Comparison of ENCODE assay signal across 8 mouse cellular contexts in genomic region chr7:44590402-44591347, GRCm38 (mm10). TPM values are rescaled to one million over a fixed set of nuclear protein-coding genes. Genes with fewer than 3 reads are reported as not detected.
A peak's percentile ranks its signal among the peaks of the same experiment; 100 is the strongest.
DNase-seq lines count a peak whose midpoint lies in the region; ATAC-seq lines count a peak whose summit lies in the region.

TSS of gene Kcnc3 (plus strand) at chr7:44590664.

- H3K27me3 ChIP-seq in intestine, embryonic 14.5 days (replicated peaks; ENCODE audit: control insufficient read depth, insufficient read depth, low read length): peaks cover 78% of the 10 kb centered on the region
- H3K27me3 ChIP-seq in megakaryocyte, embryonic 14.5 days (replicated peaks): peaks cover 95% of the 10 kb centered on the region

- ATAC-seq in intestine, embryonic 14.5 days (replicated peaks; ENCODE audit: low FRiP score, low TSS enrichment, low read depth): peak; percentile 89

- no peaks in the 10 kb centered on the region for H3K9me3 ChIP-seq in intestine, embryonic 14.5 days (ENCODE audit: control insufficient read depth, low read length)
- peaks cover 9% of the 10 kb centered on the region for H3K9me3 ChIP-seq in megakaryocyte, embryonic 14.5 days

- H3K4me3 ChIP-seq in intestine, embryonic 14.5 days (ENCODE audit: low read depth, low read length): peak within 1 kb of the TSS; percentile 47
- peak within 1 kb of the TSS; percentile 91 for H3K4me3 ChIP-seq in megakaryocyte, embryonic 14.5 days (replicated peaks)

- under 1% methylated on average over 79 of the region's 80 CpGs for WGBS in intestine, embryonic 14.5 days

- DNase-seq in adrenal gland, adult 8-10 months: peak; percentile 88
- peak; percentile 89 for DNase-seq in embryo, embryonic 11.5 days (ENCODE audit: low read depth, low spot score)
- DNase-seq in gastrocnemius, postnatal 25 days: peak; percentile 91
- peak; percentile 92 for DNase-seq in intestine, embryonic 14.5 days (ENCODE audit: low spot score)
- peak; percentile 95 for DNase-seq in left cerebral cortex, adult 9 months (ENCODE audit: low spot score in 2 of 2)
- DNase-seq in right cerebral cortex, adult 18-20 months: peak; percentile 97
- peak; percentile 61 to 78 for DNase-seq in urinary bladder, adult 18-20 months (ENCODE audit: low spot score in 2 of 2)

- H3K36me3 ChIP-seq in intestine, embryonic 14.5 days (ENCODE audit: control insufficient read depth, insufficient read depth, low read length): no peaks in the 10 kb centered on the region
- H3K36me3 ChIP-seq in megakaryocyte, embryonic 14.5 days (replicated peaks; ENCODE audit: low read length): no peaks in the 10 kb centered on the region

- peak within 1 kb of the TSS; percentile 97 for H3K4me2 ChIP-seq in intestine, embryonic 14.5 days (ENCODE audit: low read length)

- H3K9ac ChIP-seq in intestine, embryonic 14.5 days (ENCODE audit: low read length): peak within 1 kb of the TSS; percentile 38

- peaks cover 15% of the 10 kb centered on the region for H3K4me1 ChIP-seq in intestine, embryonic 14.5 days (replicated peaks; ENCODE audit: control insufficient read depth, insufficient read depth, low read length)
- H3K4me1 ChIP-seq in megakaryocyte, embryonic 14.5 days: peaks cover 66% of the 10 kb centered on the region

- no peak within 1 kb of the TSS for H3K27ac ChIP-seq in intestine, embryonic 14.5 days (ENCODE audit: low read depth)

RNA-seq across cellular contexts. Expression of gene Kcnc3, which starts in this region (rescaled TPM):
- total RNA-seq in adrenal gland, adult 8-10 months (2022): 10 to 100 TPM in 1 of 4 experiments, 1 to 10 TPM in 3; 4.7 to 11.1 (median 7.8) TPM
- total RNA-seq in gastrocnemius, postnatal 25 days (2021): 1 to 10 TPM; 4.3 to 4.8 TPM
- 0.19 and 0.26 TPM in 2 replicates for polyA plus RNA-seq in intestine, embryonic 14.5 days (2014; fragmentation: Nextera tagmentation; extraction: Ambion mirVana)
- polyA plus RNA-seq in megakaryocyte, embryonic 14.5 days (2012; ENCODE audit: insufficient read depth, low replicate concordance): 1.8 and 4.0 TPM in 2 replicates

Comparison
In these comparisons a context has a peak if more than half of its experiments do, and no peak if none do; other contexts are left out.
1. Peak in DNase-seq, ATAC-seq, H3K4me3 ChIP-seq, H3K9ac ChIP-seq and H3K4me2 ChIP-seq in intestine, embryonic 14.5 days; RNA of the gene not detected or under 1 TPM.